Mouse (Mus musculus): ENCODE results near the gene Meis1.

Gene Meis1

DNA sequence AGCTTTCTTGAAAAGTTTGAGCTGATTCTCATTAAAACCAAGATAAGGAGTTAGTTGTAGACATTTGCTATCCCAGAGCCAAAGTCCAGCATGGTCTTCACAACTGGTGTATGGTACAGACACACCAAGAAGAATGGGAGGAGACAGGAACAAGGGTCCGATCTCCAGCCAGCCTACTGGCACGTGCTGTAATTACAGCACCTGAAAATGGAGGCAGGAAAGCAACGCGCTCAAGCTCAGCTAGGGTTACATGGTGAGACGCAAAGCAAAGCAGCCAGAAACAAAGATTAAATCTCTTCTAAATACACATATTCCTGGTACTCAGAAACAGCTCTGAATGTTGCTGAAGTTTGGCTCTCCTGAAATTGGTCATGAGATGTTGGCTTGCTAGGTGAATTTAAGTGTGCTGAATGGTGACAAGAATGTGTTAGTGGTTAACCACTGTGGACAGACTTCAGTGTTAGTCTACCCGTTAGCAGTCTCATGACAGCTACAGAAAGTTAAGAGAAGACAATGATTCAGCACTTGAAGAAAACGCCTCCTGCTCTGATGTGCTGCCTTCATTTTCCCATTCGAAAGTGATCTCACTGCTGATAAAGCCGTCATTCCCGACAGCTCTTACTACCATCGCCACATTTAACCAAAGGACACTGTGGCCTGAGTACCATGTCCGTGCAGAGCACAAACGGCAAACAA is 70.0 kb downstream of the Meis1 start:
- DNase-seq (ENCODE audit: low read depth), result no peak

DNA sequence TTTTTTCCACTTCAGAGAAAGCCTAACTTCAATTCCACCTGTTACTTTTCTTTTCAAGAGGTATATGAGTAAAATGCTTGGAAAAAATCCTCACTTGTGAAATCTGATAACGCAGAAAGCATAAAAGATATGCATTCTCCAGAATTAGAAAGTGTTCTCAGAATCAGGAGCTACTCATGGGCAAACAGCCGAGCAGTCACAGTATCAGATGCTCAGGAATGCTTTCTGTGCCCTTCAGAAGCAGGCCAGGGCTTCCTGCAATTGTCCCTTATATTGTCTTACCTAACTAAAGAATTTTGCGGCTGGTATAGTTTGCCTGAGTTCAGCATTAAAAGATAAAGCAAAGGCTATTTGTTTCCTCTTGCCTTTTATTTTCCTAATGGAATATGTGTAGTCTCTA is 71.4 kb downstream of the Meis1 start:
- DNase-seq (ENCODE audit: low read depth), result no peak

- DNase-seq (ENCODE audit: low read depth), result no peak
Measured at GRCm38 (mm10) chr11:18945778-18946177, 73.0 kb downstream of the Meis1 start.

- no peak for DNase-seq (ENCODE audit: low read depth)
Measured at GRCm38 (mm10) chr11:18944972-18945625, 73.7 kb downstream of the Meis1 start.

DNA sequence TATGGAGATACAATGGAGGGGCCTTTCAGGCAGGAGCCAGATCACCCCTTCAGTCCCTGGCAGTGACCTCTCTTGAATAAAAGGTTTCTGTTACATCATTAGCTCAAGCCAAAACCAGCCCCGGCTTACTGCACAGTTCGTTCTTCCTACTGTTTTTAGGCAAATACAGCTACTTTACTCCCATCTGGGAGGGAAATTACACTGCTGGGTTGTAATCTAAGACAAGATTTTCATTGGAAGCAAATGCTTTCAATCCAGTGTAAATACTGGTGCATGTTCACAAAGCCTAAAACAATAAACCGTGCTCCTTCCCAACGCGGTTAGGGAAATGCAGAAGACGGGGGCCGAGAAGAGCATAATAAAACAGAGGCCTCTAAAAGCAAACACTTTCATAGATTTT is 74.6 kb downstream of the Meis1 start:
- no peak for DNase-seq (ENCODE audit: low read depth)

DNA sequence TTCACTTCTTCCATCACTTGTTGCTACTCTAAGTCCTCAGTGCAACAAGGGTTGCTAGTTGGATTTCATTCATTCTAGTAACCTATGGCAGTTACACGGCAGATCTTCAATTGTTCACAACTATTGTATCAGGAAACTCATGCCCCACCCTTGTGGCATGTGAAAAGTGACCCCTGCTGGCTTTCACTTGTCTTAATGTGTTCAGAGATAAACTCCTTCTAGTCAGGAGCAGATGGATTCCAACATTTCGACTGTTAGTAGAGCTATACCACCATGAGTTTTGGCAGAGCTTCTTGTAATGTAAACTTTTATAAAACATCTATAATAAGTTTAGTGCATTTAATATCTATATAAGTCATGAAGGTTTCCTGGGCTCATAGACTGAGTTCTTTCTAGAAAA is 75.8 kb downstream of the Meis1 start:
- DNase-seq (ENCODE audit: low read depth), result no peak

DNA sequence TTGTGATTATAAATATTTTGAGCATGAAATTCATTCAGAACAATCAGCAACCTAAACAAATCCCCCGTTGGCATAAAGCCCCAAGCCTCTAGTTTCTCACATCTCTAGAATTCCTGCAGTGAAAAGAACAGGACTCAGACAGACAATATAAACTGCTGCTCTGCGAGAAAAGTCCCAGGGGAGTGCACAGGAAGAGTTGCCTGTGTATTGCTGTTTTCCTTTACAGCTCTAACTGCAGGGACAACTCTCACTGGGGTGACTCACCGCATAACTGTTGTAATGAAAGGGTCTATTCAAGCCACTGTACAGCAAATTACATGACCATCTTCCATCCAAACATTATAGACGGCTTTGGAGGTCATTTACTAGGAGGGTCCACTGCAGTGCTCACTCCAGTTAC is 77.9 kb downstream of the Meis1 start:
- no peak for DNase-seq (ENCODE audit: low read depth)

DNA sequence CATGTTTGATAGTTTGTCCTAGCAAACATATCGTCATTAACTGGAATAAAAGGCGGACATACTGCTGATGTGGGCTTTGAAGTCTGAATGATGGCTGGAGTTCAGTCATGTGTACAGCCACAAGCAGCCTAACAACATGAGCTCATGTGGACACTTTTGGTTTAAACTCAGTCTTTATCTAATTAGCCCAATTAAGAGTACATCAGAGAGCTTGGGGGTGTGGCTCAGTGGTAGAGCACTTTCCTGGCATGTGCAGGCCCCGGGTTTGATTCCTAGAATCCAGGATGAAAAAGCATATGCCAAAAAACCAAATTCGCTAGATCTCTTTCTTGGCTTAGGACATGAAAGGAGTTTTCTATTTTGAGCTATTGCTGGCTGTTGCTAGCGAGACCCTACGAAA is 83.9 kb downstream of the Meis1 start:
- no peak for DNase-seq (ENCODE audit: low read depth)

- no peak for DNase-seq (ENCODE audit: low read depth)
Measured at GRCm38 (mm10) chr11:18931001-18931874, 87.5 kb downstream of the Meis1 start.

DNA sequence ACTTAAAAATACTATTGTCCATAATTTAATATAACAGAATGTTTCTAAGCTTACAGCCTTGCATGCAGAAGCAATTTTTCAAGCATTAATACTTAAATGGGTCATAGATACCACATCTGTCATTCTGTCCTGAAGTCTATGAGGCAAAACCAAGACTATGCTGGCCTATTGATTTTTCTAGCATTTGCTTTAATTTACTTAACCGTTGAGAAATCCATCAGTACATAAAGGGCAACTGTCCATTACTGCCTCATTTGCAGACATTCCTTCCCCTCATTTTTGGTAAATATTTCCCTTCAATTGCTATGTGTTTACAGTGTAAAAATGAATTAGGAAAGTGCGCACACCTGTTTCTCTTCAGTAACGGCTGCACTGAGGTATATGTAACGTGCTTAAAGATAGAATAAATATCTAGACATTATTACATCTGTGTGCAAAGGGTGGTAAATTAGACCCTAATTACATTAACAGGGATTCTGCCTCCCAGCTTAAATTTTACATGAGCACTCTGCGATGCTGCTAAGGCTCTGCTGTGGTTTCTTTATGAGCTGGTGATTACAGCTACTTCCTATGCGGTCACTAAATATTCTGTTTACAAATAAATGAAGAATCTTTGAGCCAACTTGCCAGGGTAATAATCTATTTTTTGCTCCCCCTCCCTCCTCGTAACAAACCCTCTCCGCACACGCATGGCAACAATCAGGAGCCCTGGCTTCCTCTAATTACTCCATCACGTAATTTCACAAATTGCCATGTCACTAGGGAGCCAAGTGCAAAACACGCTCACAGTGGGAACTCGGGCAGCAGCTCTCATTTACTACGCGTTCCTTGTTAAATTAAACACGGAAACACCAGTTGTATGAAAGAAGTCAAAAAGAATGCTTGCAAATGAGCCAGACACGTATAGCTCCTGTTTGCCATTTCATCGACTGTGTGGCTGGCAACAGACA is 88.7 kb downstream of the Meis1 start:
- DNase-seq (ENCODE audit: low read depth), result no peak

GRCm38 (mm10) chr11:18927351-18927750 is 91.4 kb downstream of the Meis1 start:
- DNase-seq (ENCODE audit: low read depth), result peak; percentile 36

GRCm38 (mm10) chr11:18926798-18927197 is 92.0 kb downstream of the Meis1 start:
- DNase-seq (ENCODE audit: low read depth), result no peak

GRCm38 (mm10) chr11:18924583-18925334 is 94.0 kb downstream of the Meis1 start:
- DNase-seq (ENCODE audit: low read depth), result peak; percentile 62

DNA sequence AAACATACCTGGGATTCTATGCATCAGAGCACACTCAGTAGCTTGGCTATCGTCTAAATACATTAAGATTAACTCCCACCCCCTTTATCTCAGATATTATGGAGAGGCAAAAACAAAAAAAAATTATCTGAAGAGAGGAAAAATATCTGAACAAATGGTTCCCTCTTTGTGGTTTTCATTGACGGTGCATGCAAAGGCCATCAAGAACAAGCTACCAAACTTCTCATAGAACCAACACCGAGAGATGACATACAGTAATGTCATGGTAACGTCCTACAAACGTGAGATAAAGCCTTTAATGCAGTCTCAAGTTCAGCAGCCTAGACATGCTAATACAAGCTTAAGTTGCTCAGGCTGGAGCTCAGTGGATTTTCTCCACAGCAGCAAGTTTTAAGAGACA is 95.5 kb downstream of the Meis1 start:
- no peak for DNase-seq (ENCODE audit: low read depth)

DNA sequence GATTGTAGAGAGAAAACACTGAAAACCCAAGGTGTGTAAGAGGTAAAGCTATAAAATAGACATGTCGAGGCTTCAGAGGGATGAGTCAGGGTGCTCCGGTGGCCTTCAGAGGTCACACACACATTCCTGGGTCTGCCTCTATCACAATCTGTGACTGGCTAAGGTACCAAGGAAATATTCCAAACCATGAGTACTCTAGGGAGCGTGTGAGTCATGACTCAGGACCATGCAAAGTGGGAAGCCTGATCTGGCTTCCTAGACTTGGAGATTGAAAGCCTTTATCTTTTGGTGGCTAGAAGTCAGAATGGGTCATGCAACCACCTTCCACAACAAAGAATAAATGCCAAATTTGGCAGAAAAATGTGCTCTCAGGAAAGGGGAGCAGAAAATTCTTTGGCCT is 98.1 kb downstream of the Meis1 start:
- no peak for DNase-seq (ENCODE audit: low read depth)

GRCm38 (mm10) chr11:18919162-18919762 is 99.5 kb downstream of the Meis1 start:
- no peak for DNase-seq (ENCODE audit: low read depth)

DNA sequence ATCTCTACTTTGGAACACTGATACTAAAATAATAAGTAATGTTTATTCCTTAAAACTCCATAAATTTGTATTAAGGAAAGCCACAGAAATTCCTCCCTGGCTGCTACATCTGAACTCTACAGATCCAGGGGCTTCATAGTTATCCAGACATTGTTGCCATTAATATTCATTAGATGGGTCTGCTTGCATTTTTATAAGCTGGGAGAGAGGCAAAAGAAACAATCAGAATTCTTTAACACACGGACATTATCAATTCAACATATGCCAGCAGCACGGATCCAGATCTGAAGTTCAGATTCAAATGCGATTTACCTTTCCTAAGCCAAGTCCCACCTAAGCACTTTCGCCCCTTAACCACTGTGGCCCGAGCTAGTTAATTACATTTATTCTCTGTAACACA is 100.9 kb downstream of the Meis1 start:
- DNase-seq (ENCODE audit: low read depth), result no peak

DNA sequence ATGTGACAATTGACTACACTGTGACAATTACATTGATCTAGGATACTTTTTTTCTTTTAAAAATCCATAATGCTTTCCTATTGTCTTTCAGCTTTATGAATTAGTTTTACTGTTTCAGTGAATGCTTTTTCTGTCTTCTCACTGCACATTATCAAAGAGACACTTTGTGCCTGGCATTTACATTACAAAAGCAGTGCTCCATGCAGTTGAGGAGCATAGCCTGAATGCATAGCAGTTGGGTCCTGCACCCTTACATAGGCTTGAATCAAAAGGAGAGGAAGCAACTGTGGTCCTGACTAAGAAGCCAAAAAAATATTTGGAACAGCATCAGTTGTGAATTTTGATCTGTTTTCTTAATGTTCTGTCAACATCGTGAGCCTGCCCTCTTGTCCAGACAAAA is 105.5 kb downstream of the Meis1 start:
- no peak for DNase-seq (ENCODE audit: low read depth)

DNA sequence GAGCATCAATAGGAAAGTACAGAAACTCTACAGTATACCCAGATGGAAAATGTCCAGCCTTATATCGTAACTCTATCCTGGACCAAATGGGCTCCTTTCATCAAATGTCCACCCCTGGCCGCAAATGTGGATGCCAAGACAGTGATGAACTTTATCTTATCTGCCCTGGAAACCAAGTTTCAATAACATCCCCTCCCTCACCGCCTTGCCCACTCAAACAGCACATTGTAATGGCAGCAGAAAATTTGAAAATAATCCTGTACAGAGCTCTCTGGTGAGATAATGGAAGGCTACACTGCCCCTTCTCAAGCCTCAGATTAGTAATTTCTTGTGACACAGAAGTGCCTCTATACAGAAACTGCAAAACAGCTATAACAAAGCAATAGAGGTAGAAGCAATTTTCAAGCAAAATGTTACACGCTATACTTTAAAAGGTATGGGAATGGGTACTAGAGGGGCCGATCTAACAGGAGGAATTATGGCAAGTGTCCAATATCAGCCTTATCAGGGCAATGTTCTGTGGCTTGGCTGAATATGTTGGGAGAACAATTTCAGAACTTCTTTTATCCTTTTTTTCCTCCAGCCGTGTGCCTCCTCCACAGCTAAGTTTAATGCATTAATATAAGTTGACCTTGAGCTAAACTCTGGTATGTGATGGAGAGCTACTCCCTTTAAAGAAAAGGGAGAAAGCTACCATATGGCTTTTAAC is 106.3 kb downstream of the Meis1 start:
- DNase-seq (ENCODE audit: low read depth), result no peak

- DNase-seq (ENCODE audit: low read depth), result no peak
Measured at GRCm38 (mm10) chr11:18906866-18907265, 111.9 kb downstream of the Meis1 start.

Measured in c-Kit-positive CD71-negative TER-119-negative erythroid progenitor cells, embryonic 14.5 days (primary cell).